Mouse (Mus musculus): ENCODE results near the gene Celf5.

Celf5 gene

GRCm38 (mm10) chr10:81498316-81499249 is 16.1 kb upstream of the Celf5 start:
- DNase-seq (ENCODE audit: low read depth, low spot score), result no peak

GRCm38 (mm10) chr10:81497401-81498270 is 15.1 kb upstream of the Celf5 start:
- DNase-seq (ENCODE audit: low read depth, low spot score), result no peak

GRCm38 (mm10) chr10:81496969-81497368 is 14.5 kb upstream of the Celf5 start:
- no peak for DNase-seq (ENCODE audit: low read depth, low spot score)

GRCm38 (mm10) chr10:81496264-81496901 is 13.9 kb upstream of the Celf5 start, which contains the start of gene Ncln:
Ncln (minus strand) TSS chr10:81496392.
- DNase-seq (ENCODE audit: low read depth, low spot score), result peak; percentile 93

GRCm38 (mm10) chr10:81495616-81496263 is 13.2 kb upstream of the Celf5 start:
- no peak for DNase-seq (ENCODE audit: low read depth, low spot score)

GRCm38 (mm10) chr10:81495151-81495550 is 12.6 kb upstream of the Celf5 start:
- no peak for DNase-seq (ENCODE audit: low read depth, low spot score)

- DNase-seq (ENCODE audit: low read depth, low spot score), result no peak
Measured at GRCm38 (mm10) chr10:81494260-81495041, 11.9 kb upstream of the Celf5 start.

GRCm38 (mm10) chr10:81493601-81494220 is 11.2 kb upstream of the Celf5 start:
- no peak for DNase-seq (ENCODE audit: low read depth, low spot score)

GRCm38 (mm10) chr10:81492606-81493240 is 10.2 kb upstream of the Celf5 start:
- no peak for DNase-seq (ENCODE audit: low read depth, low spot score)

GRCm38 (mm10) chr10:81491018-81491417 is 8.5 kb upstream of the Celf5 start:
- DNase-seq (ENCODE audit: low read depth, low spot score), result no peak

GRCm38 (mm10) chr10:81489941-81490340 is 7.4 kb upstream of the Celf5 start:
- no peak for DNase-seq (ENCODE audit: low read depth, low spot score)

- no peak for DNase-seq (ENCODE audit: low read depth, low spot score)
Measured at GRCm38 (mm10) chr10:81488081-81488480, 5.6 kb upstream of the Celf5 start.

- no peak for DNase-seq (ENCODE audit: low read depth, low spot score)
Measured at GRCm38 (mm10) chr10:81486496-81486895, 4.0 kb upstream of the Celf5 start.

GRCm38 (mm10) chr10:81485479-81486018 is 3.0 kb upstream of the Celf5 start:
- DNase-seq (ENCODE audit: low read depth, low spot score), result no peak

- no peak for DNase-seq (ENCODE audit: low read depth, low spot score)
Measured at GRCm38 (mm10) chr10:81485060-81485449, 2.5 kb upstream of the Celf5 start.

GRCm38 (mm10) chr10:81484441-81485059 is 2.0 kb upstream of the Celf5 start:
- DNase-seq (ENCODE audit: low read depth, low spot score), result no peak

GRCm38 (mm10) chr10:81483983-81484382 is 1.5 kb upstream of the Celf5 start:
- DNase-seq (ENCODE audit: low read depth, low spot score), result peak; percentile 79

GRCm38 (mm10) chr10:81481605-81482532 is 640 bp downstream of the Celf5 start:
- DNase-seq (ENCODE audit: low read depth, low spot score), result no peak
